In genomic region chr16:19065543-19066141, GRCm38 (mm10) we compare ENCODE assay signal across 26 mouse cellular contexts.
"Had no signal": no experiment of that assay in that cellular context is flagged by ENCODE, and none has a peak within 500 bp of the region (broad histone marks: within the 10 kb centered on the region; RNA-seq: fewer than 3 reads in every experiment).

No protein-coding gene starts in this region.

- H3K36me3 ChIP-seq: heart, embryonic 10.5 days; heart, embryonic 12.5 days; hindbrain, embryonic 10.5 days; hindbrain, embryonic 12.5 days; kidney, embryonic 15.5 days; limb, embryonic 13.5 days; limb, embryonic 15.5 days; liver, embryonic 12.5 days had no signal

- H3K27me3 ChIP-seq: heart, embryonic 12.5 days; hindbrain, embryonic 12.5 days; kidney, embryonic 15.5 days; limb, embryonic 13.5 days; limb, embryonic 15.5 days; liver, embryonic 12.5 days had no signal

- H3K27ac ChIP-seq: gastrocnemius, adult 2 months; heart, embryonic 10.5 days; hindbrain, embryonic 10.5 days; hindbrain, embryonic 12.5 days; hindbrain, embryonic 14.5 days; kidney, embryonic 15.5 days; kidney, postnatal 0 days; limb, embryonic 13.5 days; limb, embryonic 15.5 days; liver, embryonic 12.5 days had no signal

- DNase-seq: gastrocnemius, adult 2 months; gastrocnemius, postnatal 10 days; gastrocnemius, postnatal 25 days; heart, adult 18-20 months; heart, postnatal 10 days; heart, postnatal 4 days; kidney, adult 11 months; kidney, adult 2 months; kidney, adult 9 months; kidney, postnatal 14 days; kidney, postnatal 36 days; layer of hippocampus, adult 9-11 months; layer of hippocampus, postnatal 36 days; left cerebral cortex, postnatal 4 days had no signal

- H3K9me3 ChIP-seq: heart, embryonic 10.5 days; heart, embryonic 12.5 days; hindbrain, embryonic 10.5 days; hindbrain, embryonic 12.5 days; kidney, embryonic 15.5 days; limb, embryonic 13.5 days; limb, embryonic 15.5 days; liver, embryonic 12.5 days had no signal

- H3K9ac ChIP-seq: heart, embryonic 12.5 days; hindbrain, embryonic 12.5 days; hindbrain, embryonic 14.5 days; kidney, embryonic 15.5 days; limb, embryonic 13.5 days; limb, embryonic 15.5 days; liver, embryonic 12.5 days had no signal

- ATAC-seq: hindbrain, embryonic 16.5 days; intestine, embryonic 16.5 days; liver, embryonic 12.5 days had no signal

- H3K4me2 ChIP-seq: heart, embryonic 12.5 days; hindbrain, embryonic 12.5 days; hindbrain, embryonic 14.5 days; kidney, embryonic 15.5 days; limb, embryonic 13.5 days; limb, embryonic 15.5 days; liver, embryonic 12.5 days had no signal

- H3K4me1 ChIP-seq: heart, embryonic 10.5 days; heart, embryonic 12.5 days; hindbrain, embryonic 10.5 days; hindbrain, embryonic 12.5 days; kidney, embryonic 15.5 days; limb, embryonic 13.5 days; limb, embryonic 15.5 days; liver, embryonic 12.5 days had no signal

- H3K4me3 ChIP-seq: gastrocnemius, adult 2 months; heart, embryonic 10.5 days; heart, embryonic 12.5 days; hindbrain, embryonic 10.5 days; hindbrain, embryonic 12.5 days; kidney, embryonic 15.5 days; limb, embryonic 13.5 days; limb, embryonic 15.5 days; liver, embryonic 12.5 days had no signal
